Mouse (Mus musculus) NIH3T3 (cell line): ENCODE results near the gene Ifnb1.
A peak's percentile ranks its signal among the peaks of the same experiment; 100 is the strongest.

ENCODE experiments used
- DNase-seq: peaks from one replicate; pipeline ENCODE4 v3.0.0-alpha.2; 2012; ENCODE audit warnings: low read depth

Ifnb1 gene

GRCm38 (mm10) chr4:88501247-88501646, 21.3 kb downstream of the Ifnb1 start:
- no peak for DNase-seq

GRCm38 (mm10) chr4:88496321-88497018, 26.1 kb downstream of the Ifnb1 start:
- DNase-seq = peak; percentile 50

- no peak for DNase-seq
Observed at GRCm38 (mm10) chr4:88489622-88490021, 33.0 kb downstream of the Ifnb1 start.

GRCm38 (mm10) chr4:88488107-88488506, 34.5 kb downstream of the Ifnb1 start:
- DNase-seq = no peak

GRCm38 (mm10) chr4:88480130-88480529, 42.4 kb downstream of the Ifnb1 start:
- no peak for DNase-seq

GRCm38 (mm10) chr4:88478809-88479186, 43.8 kb downstream of the Ifnb1 start:
- DNase-seq = no peak

- DNase-seq = peak; percentile 58
Observed at GRCm38 (mm10) chr4:88478177-88478808, 44.3 kb downstream of the Ifnb1 start.

GRCm38 (mm10) chr4:88476511-88477210, 45.9 kb downstream of the Ifnb1 start:
- DNase-seq = peak; percentile 79

GRCm38 (mm10) chr4:88476084-88476483, 46.5 kb downstream of the Ifnb1 start:
- no peak for DNase-seq
